Mouse (Mus musculus): ENCODE measurements around the gene Htr2b.

Gene Htr2b

DNA sequence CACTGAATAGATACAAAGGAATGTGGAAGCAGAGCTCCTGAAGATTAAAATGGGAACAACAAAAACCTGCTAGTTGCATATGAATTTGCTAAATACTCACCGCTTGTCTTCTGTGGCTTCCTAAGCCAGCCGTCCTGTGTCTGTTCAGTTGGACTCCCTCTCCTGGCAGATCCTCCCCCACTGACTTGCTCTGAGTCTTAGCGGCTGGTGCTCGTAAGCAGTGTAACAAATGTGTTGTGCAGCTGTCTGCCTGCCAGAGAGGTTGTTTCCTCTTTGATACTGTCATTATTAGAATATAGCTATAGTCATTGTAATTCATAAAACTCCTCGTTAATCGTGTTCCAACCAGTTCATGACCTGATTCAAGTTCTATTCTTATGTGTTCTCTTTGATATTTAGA is at the start of gene Htr2b:
Gene Htr2b (minus strand): TSS at position 192 of the 400 bp plus-strand sequence.
- DNase-seq (ENCODE audit: low spot score in 2 of 2) = peak; percentile 37 to 45

- DNase-seq (ENCODE audit: low spot score in 2 of 2) = no peak
These were observed 49.3 kb upstream of the Htr2b start for GRCm38 (mm10) chr1:86161061-86161460.

DNA sequence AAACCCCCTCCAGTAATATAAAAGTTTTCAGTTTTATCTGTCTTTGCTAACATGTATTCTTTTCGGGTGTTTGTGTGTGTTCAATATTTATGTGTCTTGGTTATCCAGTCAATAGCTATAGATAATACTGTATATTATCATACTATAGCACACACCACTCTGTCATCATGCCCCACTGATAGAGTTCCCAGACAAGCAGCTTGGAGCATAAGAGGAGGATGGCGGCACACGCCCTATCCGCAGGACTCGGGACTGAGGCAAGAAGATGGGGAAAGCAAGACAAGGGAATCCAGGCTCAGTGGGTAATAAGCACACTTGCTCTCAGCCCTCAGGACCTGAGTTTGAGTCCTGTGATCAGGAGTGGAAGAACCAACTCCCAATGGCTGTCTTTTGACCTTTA is 48.7 kb upstream of the Htr2b start:
- DNase-seq (ENCODE audit: low spot score in 2 of 2) = no peak

DNA sequence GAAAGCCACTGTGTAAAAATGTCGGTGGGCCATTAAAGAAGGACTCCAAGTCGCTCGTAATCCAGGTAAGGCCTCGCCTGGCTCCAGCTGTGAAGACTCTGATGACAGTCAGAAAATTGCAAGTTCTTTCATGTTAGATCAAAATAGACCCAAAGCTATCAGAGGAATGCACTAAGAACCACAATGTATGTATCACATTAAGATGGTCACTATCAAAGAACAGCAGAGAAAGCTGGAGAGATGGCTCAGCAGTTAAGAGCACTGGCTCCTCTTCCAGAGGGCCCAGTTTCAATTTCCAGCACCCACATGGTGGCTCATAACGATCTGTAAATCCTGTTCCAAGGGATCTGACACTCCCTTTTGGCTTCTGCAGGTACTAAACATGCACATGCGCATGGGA is 48.3 kb upstream of the Htr2b start:
- DNase-seq (ENCODE audit: low spot score in 2 of 2) = no peak

- no peak for DNase-seq (ENCODE audit: low spot score in 2 of 2)
These were observed 44.8 kb upstream of the Htr2b start for GRCm38 (mm10) chr1:86156595-86156994.

- no peak for DNase-seq (ENCODE audit: low spot score in 2 of 2)
These were observed 44.3 kb upstream of the Htr2b start for GRCm38 (mm10) chr1:86156075-86156474.

DNA sequence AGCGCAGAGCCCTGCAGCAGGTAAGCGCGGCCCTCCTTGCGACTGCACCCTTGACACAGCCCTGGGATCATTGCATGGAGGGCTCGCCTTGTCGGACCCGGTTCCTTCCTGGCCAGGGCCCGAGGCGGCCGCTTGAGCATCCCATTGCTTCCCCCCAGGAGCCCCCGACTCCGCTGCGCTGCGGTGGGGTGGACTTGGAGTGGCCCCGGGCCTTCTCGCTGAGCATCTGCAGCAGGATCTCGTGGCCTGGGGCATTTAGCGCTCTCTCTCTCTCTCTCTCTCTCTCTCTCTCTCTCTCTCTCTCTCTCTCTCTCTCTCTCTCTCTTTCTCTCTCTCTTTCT is 43.0 kb upstream of the Htr2b start:
- DNase-seq (ENCODE audit: low spot score in 2 of 2) = no peak

DNA sequence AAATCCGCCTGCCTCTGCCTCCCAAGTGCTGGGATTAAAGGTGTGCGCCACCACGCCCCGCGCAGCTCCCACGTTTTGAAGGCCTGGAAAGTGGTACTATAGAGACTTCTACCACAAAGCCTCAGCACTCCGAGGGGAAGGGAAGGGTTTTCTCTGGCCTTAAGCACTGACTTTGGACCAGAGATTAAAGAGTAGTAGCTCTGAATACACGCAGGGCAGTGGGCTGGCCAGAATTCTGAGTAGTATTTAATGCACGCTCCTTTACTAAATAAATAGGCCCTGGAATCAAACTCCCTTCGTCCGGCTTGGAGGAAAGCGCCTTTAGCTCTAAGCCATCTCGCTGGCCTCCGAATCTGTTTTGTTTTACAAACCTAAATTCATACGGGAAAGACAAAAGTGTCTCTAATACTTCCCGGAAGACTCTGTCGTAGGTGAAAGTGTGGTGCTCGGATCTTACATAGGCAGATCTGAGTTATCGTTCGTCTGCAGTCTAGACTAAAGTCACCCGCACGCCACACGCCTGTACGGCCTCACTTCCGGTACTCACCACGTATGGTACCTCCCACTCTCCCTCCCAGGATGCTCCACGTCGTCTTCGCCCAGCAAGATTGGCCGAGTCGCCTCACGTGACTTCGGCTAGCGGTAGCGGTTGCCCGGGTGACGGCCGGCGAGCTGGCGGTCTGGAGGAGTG is 42.5 kb upstream of the Htr2b start, which contains the start of gene Armc9:
Gene Armc9 (plus strand): TSS at position 648 of the 691 bp plus-strand sequence.
- DNase-seq (ENCODE audit: low spot score in 2 of 2) = peak; percentile 96 to 98

DNA sequence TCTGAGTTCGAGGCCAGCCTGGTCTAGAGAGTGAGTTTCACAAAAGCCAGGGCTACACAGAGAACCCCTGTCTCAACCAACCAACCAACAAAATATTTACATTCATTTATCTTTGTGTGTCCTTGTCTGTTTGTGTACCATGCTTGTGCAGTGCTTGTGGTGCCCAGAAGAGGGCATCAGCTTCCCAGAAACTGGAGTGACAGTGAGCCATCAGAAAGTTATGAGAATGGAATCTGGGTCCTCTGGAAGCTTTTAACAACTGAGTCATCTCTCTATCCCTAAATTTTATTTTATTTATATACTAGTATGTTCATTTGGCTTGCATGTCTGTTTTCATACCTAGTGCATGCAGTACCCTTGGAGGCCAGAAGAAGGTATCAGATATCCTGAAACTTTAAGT is 40.8 kb upstream of the Htr2b start:
- no peak for DNase-seq (ENCODE audit: low spot score in 2 of 2)

DNA sequence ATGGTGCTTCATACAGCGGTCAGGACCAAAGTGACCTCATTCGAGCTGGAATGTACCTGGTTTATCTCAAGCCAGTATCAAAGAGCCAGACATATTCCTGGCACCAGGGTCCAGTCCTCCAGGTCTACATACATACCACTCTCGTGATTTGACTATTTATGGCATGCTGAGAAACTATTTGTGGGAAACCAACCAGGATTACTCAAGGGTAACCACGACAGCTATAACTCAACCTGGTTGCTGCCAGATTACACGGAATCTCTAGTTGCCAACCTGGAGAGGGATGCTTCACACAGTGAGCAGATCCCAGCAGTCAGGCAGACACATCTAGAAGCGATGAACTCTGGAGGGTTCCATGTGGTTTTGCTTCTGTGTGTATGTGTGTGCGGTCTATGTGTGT is 39.6 kb upstream of the Htr2b start:
- DNase-seq (ENCODE audit: low spot score in 2 of 2) = no peak

DNA sequence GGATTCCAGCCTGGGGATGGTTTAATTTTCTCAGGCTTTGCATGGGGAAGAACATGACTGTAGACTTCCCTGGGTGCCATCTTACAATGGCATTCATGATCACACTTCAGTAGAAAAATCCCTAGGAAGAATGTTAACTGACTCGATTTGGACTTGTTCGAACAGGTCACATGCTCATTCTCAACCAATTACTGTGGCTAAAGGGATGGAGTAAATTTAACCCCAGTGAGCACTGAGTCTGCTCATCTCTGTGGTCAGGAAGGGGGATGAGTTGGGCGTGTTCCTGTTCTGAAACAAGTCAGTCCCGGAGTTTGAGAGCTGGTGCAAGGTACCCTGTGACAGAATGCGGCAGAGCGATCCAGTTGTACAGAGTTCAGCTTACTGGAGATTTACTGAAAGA is 39.2 kb upstream of the Htr2b start:
- DNase-seq (ENCODE audit: low spot score in 2 of 2) = no peak

GRCm38 (mm10) chr1:86148161-86148560 is 36.4 kb upstream of the Htr2b start:
- DNase-seq (ENCODE audit: low spot score in 2 of 2) = no peak

DNA sequence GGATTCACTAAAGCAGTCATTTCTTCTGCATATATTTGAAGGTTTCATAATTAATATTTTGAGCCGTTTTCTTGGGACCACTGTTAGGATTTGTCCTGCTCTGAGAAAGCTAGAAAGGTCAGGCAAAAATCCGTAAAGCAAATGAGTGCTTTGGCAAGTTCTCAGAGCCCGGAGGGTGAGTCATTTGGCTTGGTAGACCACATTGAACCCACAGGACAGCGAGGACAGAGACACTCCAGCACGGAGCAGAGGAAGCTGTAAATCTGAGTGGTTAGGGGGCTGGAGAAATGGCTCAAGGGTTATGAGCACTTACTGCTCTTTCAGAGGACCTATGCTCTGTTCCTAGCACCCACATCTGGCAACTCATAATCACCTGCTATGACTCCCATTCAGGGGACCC is 35.8 kb upstream of the Htr2b start:
- no peak for DNase-seq (ENCODE audit: low spot score in 2 of 2)

- no peak for DNase-seq (ENCODE audit: low spot score in 2 of 2)
These were observed 34.5 kb upstream of the Htr2b start for GRCm38 (mm10) chr1:86146293-86146692.

- DNase-seq (ENCODE audit: low spot score in 2 of 2) = no peak
These were observed 32.5 kb upstream of the Htr2b start for GRCm38 (mm10) chr1:86144001-86144944.

DNA sequence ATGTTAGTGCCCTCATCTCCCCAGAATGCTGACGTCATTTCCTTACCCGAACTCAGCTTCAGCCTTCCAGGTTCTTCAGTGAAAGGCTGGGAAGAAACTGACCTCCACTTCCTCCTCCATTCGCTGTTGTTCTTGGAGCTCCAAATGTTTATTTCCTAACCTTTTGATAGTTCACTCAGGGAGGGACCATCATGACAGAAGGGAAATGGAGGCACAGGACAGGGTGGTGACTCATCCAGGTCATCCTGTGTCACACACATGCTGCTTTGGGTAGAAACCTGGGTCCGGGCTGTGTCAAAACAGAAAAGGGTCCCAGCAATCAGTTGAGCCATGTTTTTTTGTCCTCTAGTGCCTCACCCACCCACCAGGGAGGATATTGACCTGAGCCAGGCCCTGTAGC is 31.4 kb upstream of the Htr2b start:
- DNase-seq (ENCODE audit: low spot score in 2 of 2) = no peak

- no peak for DNase-seq (ENCODE audit: low spot score in 2 of 2)
These were observed 29.3 kb upstream of the Htr2b start for GRCm38 (mm10) chr1:86141081-86141480.

- no peak for DNase-seq (ENCODE audit: low spot score in 2 of 2)
These were observed 23.5 kb upstream of the Htr2b start for GRCm38 (mm10) chr1:86135315-86135714.

DNA sequence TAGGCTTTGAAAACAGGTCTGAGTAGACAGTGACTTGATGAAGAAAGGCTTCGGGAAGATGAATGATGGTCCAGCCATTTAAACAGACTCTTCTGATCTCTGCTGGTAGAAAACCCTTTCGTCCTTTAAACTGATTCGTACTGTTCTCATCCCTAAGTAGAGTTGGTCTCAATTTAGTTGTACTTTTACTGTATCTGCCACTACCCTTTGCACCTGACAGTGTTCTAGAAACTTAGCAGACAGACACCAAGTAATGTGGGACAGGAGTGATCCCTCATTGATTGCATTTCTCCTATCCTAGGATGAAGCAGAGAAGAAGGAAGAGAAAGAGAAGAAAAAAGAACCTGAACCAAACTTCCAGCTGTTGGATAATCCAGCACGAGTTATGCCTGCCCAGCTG is 21.6 kb upstream of the Htr2b start, which contains the start of gene Gm21972:
Gene Gm21972 (plus strand): TSS at position 301 of the 400 bp plus-strand sequence.
- no peak for DNase-seq (ENCODE audit: low spot score in 2 of 2)

DNA sequence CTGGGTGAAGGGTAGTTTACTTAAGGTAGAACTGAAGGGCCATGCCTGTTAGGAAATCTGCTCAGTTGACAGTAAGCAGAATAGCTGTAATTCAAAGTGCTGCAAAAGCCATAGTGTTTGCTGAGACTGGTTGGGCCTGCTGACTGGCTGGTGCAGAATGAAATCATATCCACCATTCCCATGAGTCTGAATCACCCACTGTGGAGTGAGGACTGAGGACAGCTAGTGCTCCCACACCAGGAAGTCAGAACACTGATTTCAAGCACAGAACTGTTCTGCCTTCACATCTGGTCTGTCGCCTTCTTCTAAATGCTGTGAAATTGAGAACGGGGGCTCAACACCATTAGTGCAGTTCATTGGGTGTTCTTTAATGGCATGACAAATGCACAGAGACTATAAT is 14.3 kb upstream of the Htr2b start:
- DNase-seq (ENCODE audit: low spot score in 2 of 2) = no peak

DNA sequence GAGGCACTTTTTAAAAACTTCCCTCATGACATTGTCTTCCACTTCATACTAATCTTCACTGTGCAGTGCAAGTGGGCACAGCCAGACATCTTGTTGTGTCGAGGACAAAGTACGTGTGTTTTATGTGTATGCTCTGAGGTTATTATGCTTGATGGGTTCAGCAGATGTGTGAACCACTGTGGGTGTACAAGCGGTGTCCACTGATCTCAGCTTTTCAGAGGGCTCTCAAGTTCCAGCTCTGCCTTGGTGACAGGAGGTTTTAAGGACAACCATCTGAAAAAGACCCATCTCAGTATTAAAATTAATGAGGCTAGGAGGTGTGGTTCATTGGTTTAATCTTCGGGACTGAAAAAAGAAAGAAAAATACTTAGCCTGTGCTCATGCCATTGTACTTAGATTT is 7.8 kb upstream of the Htr2b start:
- no peak for DNase-seq (ENCODE audit: low spot score in 2 of 2)

- no peak for DNase-seq (ENCODE audit: low spot score in 2 of 2)
These were observed 2.4 kb upstream of the Htr2b start for GRCm38 (mm10) chr1:86114141-86114540.

DNA sequence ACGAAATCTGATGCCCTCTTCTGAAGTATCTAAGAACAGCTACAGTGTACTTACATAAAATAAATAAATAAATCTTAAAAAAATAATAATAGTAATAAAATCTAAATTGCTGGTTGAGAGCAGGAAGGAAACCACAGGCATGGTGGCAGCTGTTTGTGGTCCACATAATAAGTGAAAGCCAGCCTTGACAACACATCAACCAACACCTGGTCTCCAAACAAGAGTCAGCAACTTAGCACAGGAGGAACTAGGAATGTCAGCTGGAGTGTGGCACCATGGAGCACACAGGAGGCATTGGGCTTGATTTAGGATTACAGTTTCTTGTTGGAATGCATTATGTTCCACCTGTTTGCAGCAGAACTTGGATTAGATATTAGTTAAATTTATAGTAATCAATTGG is 6.7 kb downstream of the Htr2b start:
- no peak for DNase-seq (ENCODE audit: low spot score in 2 of 2)
